13 mouse cellular contexts compared by ENCODE assay signal in the genomic region with DNA sequence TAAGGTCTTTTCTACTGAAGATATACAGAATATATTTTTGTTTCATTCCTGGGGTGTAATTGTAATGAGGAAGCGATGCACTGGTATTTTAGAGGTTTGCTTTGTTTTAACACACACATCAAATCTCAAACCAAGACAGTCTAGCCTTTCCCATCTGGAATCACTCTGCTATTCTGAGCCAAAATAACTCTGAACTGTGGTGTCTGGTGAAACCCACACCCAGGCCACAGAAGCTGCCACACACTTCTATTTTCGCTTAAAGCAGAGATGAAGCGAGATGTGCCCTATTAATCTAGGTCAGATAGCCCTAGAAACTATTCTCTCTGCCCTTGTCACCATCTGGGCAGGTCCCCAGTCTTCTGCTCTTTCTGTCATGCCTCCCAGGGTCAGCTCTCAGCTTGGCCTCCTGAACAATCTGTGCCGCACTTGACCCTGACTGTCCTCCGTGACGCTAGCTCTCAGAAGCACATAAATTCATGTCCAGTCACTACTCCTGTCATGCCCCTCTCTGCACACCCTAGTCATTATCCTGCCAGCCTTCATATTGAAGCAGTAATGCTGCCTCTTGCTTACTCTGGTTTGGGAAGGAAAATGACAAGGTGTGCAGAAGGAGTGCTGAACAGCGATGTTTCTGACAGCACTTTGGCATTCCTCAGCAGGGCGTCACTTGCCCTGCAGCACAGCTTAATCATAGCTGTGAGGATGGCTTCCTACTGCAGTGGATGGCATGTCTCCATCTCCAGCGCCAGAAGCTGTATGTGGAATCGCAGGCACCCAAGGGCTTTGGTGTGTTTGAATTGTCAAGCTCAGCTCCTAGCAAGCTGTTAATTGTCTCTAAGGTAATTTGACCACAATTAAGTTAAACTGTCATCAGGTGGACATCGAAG. TPM values are rescaled to one million over a fixed set of nuclear protein-coding genes. Genes with fewer than 3 reads are reported as not detected.
A peak's percentile ranks its signal among the peaks of the same experiment; 100 is the strongest.
DNase-seq lines count a peak whose midpoint lies in the region; ATAC-seq and TF ChIP-seq lines count a peak whose summit lies in the region.
"Had no signal": no experiment of that assay in that cellular context is flagged by ENCODE, and none has a peak within 500 bp of the region (broad histone marks: within the 10 kb centered on the region; RNA-seq: fewer than 3 reads in every experiment).

No protein-coding gene starts in this region.

- no peak for TF ChIP-seq CTCF in kidney, postnatal 0 days (IDR thresholded peaks at IDR 0.05; ENCODE audit: low read depth)

- 47% methylated on average over 11 of the region's 11 CpGs for WGBS in kidney, postnatal 0 days
- WGBS in embryonic facial prominence, embryonic 14.5 days: 45% methylated on average over 11 of the region's 11 CpGs

- no peaks in the 10 kb centered on the region for H3K27me3 ChIP-seq in kidney, postnatal 0 days (ENCODE audit: insufficient read depth, low read length)
- H3K27me3 ChIP-seq in embryonic facial prominence, embryonic 14.5 days (replicated peaks; ENCODE audit: control insufficient read depth, insufficient read depth, low read length): no peaks in the 10 kb centered on the region
- H3K27me3 ChIP-seq: kidney, embryonic 15.5 days had no signal

- no peaks in the 10 kb centered on the region for H3K9me3 ChIP-seq in kidney, postnatal 0 days (replicated peaks; ENCODE audit: low read length)
- H3K9me3 ChIP-seq in embryonic facial prominence, embryonic 14.5 days (ENCODE audit: control insufficient read depth, low read length): no peaks in the 10 kb centered on the region
- H3K9me3 ChIP-seq: kidney, embryonic 15.5 days had no signal

- no peak overlapping the region for H3K4me3 ChIP-seq in kidney, postnatal 0 days (replicated peaks; ENCODE audit: low read depth, low read length)
- no peak overlapping the region for H3K4me3 ChIP-seq in embryonic facial prominence, embryonic 14.5 days (ENCODE audit: low read depth, low read length)
- H3K4me3 ChIP-seq: kidney, embryonic 15.5 days had no signal

- ATAC-seq in kidney, postnatal 0 days (replicated peaks; ENCODE audit: low FRiP score, low read depth): no peak
- peak; percentile 33; the same call in 1 of the 2 replicates for ATAC-seq in embryonic facial prominence, embryonic 14.5 days (ENCODE audit: low read depth)
- ATAC-seq in granulocyte monocyte progenitor cell, adult 5-6 weeks (replicated peaks; ENCODE audit: poor library complexity, severe bottlenecking): no peak
- ATAC-seq: forebrain, embryonic 16.5 days had no signal

- peak; percentile 8 for DNase-seq in embryo, embryonic 11 days
- no peak for DNase-seq in embryo, embryonic 10 days (ENCODE audit: low spot score)
- DNase-seq in kidney, postnatal 0 days (ENCODE audit: low spot score): peak; percentile 4
- no peak for DNase-seq in kidney, adult 9 months
- peak; percentile 44 to 55 for DNase-seq in cerebellum, adult 18-20 months
- DNase-seq in embryonic facial prominence, embryonic 14.5 days (ENCODE audit: low spot score): peak; percentile 60
- no peak for DNase-seq in kidney, postnatal 14 days
- DNase-seq: lung, postnatal 4 days had no signal

- no peak overlapping the region for H3K9ac ChIP-seq in kidney, postnatal 0 days (ENCODE audit: low read depth, low read length)
- H3K9ac ChIP-seq in embryonic facial prominence, embryonic 14.5 days (ENCODE audit: low read depth, low read length): no peak overlapping the region
- H3K9ac ChIP-seq: hindbrain, embryonic 14.5 days; kidney, embryonic 15.5 days; liver, embryonic 14.5 days had no signal

- no peak overlapping the region for H3K4me2 ChIP-seq in kidney, postnatal 0 days (ENCODE audit: low read length)
- H3K4me2 ChIP-seq in embryonic facial prominence, embryonic 14.5 days (ENCODE audit: low read depth, low read length): no peak overlapping the region
- H3K4me2 ChIP-seq: hindbrain, embryonic 14.5 days; kidney, embryonic 15.5 days had no signal

- no peaks in the 10 kb centered on the region for H3K36me3 ChIP-seq in kidney, postnatal 0 days (ENCODE audit: insufficient read depth, low read length)
- no peaks in the 10 kb centered on the region for H3K36me3 ChIP-seq in embryonic facial prominence, embryonic 14.5 days (ENCODE audit: control insufficient read depth, insufficient read depth, low read length)
- H3K36me3 ChIP-seq: kidney, embryonic 15.5 days had no signal

- H3K27ac ChIP-seq in kidney, postnatal 0 days: no peak overlapping the region
- H3K27ac ChIP-seq in embryonic facial prominence, embryonic 14.5 days (replicated peaks; ENCODE audit: low read depth, low read length): no peak overlapping the region
- H3K27ac ChIP-seq: hindbrain, embryonic 14.5 days; kidney, embryonic 15.5 days; liver, embryonic 14.5 days had no signal

- H3K4me1 ChIP-seq in kidney, postnatal 0 days (replicated peaks; ENCODE audit: insufficient read depth, low read length): no peaks in the 10 kb centered on the region
- no peaks in the 10 kb centered on the region for H3K4me1 ChIP-seq in embryonic facial prominence, embryonic 14.5 days (ENCODE audit: control insufficient read depth, insufficient read depth, low read length)
- H3K4me1 ChIP-seq: kidney, embryonic 15.5 days had no signal

RNA-seq across cellular contexts. Expression of gene Snx19, which starts 57.1 kb away (rescaled TPM):
- 14.1 and 15.2 TPM in 2 replicates for polyA plus RNA-seq in kidney, postnatal 0 days (2015; fragmentation: Nextera tagmentation; extraction: Ambion mirVana)
- 21.0 and 22.4 TPM in 2 replicates for polyA plus RNA-seq in embryonic facial prominence, embryonic 14.5 days (2014; fragmentation: Nextera tagmentation; extraction: Ambion mirVana)
- 15.5 and 20.8 TPM in 2 replicates for total RNA-seq in granulocyte monocyte progenitor cell, adult 5-6 weeks (2014; fragmentation: Nextera tagmentation)
- total RNA-seq in granulocyte monocyte progenitor cell, adult 5-6 weeks (2017): 11.4 and 15.3 TPM in 2 replicates

Comparison
In these comparisons a context has a peak if more than half of its experiments do, and no peak if none do; other contexts are left out.
1. DNase-seq: peak in embryo, embryonic 11 days (single experiment), kidney, postnatal 0 days (single experiment), cerebellum, adult 18-20 months (2 of 2) and embryonic facial prominence, embryonic 14.5 days (single experiment); none in embryo, embryonic 10 days (single experiment), kidney, adult 9 months (single experiment) and kidney, postnatal 14 days (single experiment).